Mouse (Mus musculus) ES-Bruce4 (cell line): ENCODE results near the gene Mrnip.

Experiments
- CTCF ChIP-seq: IDR thresholded peaks from one replicate; pipeline ENCODE4 v1.8.1; 2011; ENCODE audit warnings: low read depth, low read length
- POLR2A ChIP-seq: IDR thresholded peaks from one replicate; pipeline ENCODE4 v1.8.1; 2011; ENCODE audit warnings: low read length; ENCODE audit not compliant: insufficient read depth

DNA sequence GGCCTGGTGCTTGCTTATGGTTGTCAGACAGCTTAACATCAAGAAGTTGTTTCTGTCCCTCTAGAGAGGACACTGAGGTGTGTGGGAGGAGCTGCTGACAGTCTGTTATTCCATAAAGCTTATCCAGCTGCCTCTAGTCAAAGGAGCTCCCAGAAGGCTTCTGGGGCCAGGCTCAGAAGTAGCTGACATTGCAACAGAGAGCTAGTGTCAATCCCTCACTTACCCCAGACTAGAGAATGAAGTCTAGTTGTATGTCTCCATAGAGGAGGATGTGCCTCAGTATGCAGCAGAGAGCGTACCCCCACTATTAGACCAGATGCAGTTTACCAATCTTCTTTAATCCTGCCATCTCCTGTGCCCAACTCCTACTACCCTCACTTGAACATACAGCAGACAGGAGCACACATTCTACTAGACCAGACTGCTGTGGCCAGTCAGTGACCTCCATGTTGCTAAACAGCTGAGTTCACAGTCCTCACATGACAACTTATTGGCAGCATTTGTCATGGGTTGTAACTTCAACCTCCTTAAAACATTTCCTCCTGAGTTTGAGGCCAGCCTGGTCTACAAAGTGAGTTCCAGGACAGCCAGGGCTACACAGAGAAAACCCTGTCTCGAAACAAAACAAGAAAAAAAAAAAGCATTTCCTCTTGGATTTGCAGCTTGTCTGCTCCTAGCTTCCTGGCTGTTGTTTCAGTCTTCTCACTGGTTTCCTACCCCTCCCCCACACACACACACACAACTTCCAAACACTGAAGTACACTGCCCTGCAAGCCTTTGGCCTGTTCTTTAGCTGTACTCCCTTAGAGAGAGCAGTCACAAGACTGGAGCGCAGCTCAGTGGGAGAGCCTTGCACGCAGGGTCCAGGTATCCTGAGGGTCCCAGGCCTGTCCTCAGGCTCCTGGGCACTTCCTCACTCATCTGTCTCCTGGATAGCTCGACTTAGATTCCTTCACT, 4.6 kb downstream of the Mrnip start:
- TF ChIP-seq POLR2A (no peak), CTCF (no peak)
